Mouse (Mus musculus) ES-E14 (cell line): ENCODE data around the gene Cdc16. TPM values are rescaled to one million over a fixed set of nuclear protein-coding genes. Genes with fewer than 3 reads are reported as not detected.

ENCODE experiments used
- DNase-seq: peaks from one replicate; pipeline ENCODE4 v3.0.0-alpha.2; 2013; ENCODE audit warnings: low read depth, low spot score
- H3K27ac ChIP-seq: 2 replicates; pipeline ENCODE4 v1.5.1; 2012; ENCODE audit warnings: low read depth, mild to moderate bottlenecking, low read length, moderate library complexity, mixed read lengths; ENCODE audit not compliant: poor library complexity, insufficient read depth, severe bottlenecking
- H3K36me3 ChIP-seq: 2 replicates; pipeline ENCODE4 v1.6.1; 2012; ENCODE audit warnings: mild to moderate bottlenecking, low read length, moderate library complexity, mixed read lengths; ENCODE audit not compliant: control insufficient read depth, poor library complexity, insufficient read depth, severe bottlenecking
- H3K4me1 ChIP-seq, 2 experiments: fragments of 150-350 bp in 1 of 2; sonication (generic) in 1 of 2; 2 replicates each; pipeline ENCODE4 v1.6.1; 2012; ENCODE audit warnings: low read length in 2 of 2, mild to moderate bottlenecking in 1 of 2, mixed read lengths in 1 of 2; ENCODE audit not compliant: control insufficient read depth in 2 of 2, insufficient read depth in 2 of 2, poor library complexity in 1 of 2
- H3K4me3 ChIP-seq, 2 experiments: fragments of 150-350 bp in 1 of 2; sonication (generic) in 1 of 2; 2 replicates each; pipeline ENCODE4 v1.5.1; 2012; ENCODE audit warnings: low read length in 2 of 2, low read depth in 1 of 2, mild to moderate bottlenecking in 1 of 2, mixed read lengths in 1 of 2; ENCODE audit not compliant: insufficient read depth in 1 of 2, poor library complexity in 1 of 2, severe bottlenecking in 1 of 2
- H3K9ac ChIP-seq: 2 replicates; pipeline ENCODE4 v1.6.1; 2012; ENCODE audit warnings: low read depth, mild to moderate bottlenecking, low read length, mixed read lengths; ENCODE audit not compliant: poor library complexity, insufficient read depth, severe bottlenecking
- H3K9me3 ChIP-seq: fragments of 150-350 bp; sonication (generic); 2 replicates; pipeline ENCODE4 v1.6.1; 2012; ENCODE audit warnings: low read depth, mild to moderate bottlenecking, low read length; ENCODE audit not compliant: control insufficient read depth, insufficient read depth
- CHD2 ChIP-seq: IDR thresholded peaks from 2 replicates; pipeline ENCODE4 v1.6.1; 2014; ENCODE audit warnings: mild to moderate bottlenecking, low read depth, low read length, inconsistent platforms
- HCFC1 ChIP-seq: IDR thresholded peaks from 2 replicates; pipeline ENCODE4 v1.6.1; 2012; ENCODE audit warnings: low read length, inconsistent platforms, borderline replicate concordance; ENCODE audit not compliant: insufficient read depth
- MAFK ChIP-seq: IDR thresholded peaks from 2 replicates; pipeline ENCODE4 v1.6.1; 2014; ENCODE audit warnings: mild to moderate bottlenecking, low read depth, low read length, inconsistent platforms; ENCODE audit not compliant: insufficient read depth
- ZC3H11A ChIP-seq: IDR thresholded peaks from 2 replicates; pipeline ENCODE4 v1.6.1; 2012; ENCODE audit warnings: low read depth, mild to moderate bottlenecking, inconsistent platforms, low read length, borderline replicate concordance
- ZNF384 ChIP-seq: IDR thresholded peaks from 2 replicates; pipeline ENCODE4 v1.6.1; 2012; ENCODE audit warnings: low read depth, low read length, inconsistent platforms
- in situ Hi-C, 2 experiments: fragments of 600-800 bp; cut with MboI; formaldehyde crosslinking; loops; one replicate each; pipeline ENCODE4 v1.15.1; 2025; ENCODE audit warnings: low sequenced_read_pairs in 2 of 2, inconsistent platforms in 1 of 2; ENCODE audit not compliant: unreplicated experiment in 2 of 2
- total RNA-seq: library from RNA; depleted of rRNA; stranded (reverse); fragments of 300-350 nt; gene quantifications from 2 replicates; pipeline ENCODE4 v1.2.3, GENCODE M21; 2012; rRNA removed

The Cdc16 gene
- total RNA-seq, 1 experiment = 63.6 TPM

- no peak for DNase-seq
- H3K4me3 ChIP-seq = no peak overlapping the region
- H3K36me3 ChIP-seq = no peaks in the 10 kb centered on the region
- TF ChIP-seq ZNF384 (no peak), CHD2 (no peak), HCFC1 (no peak), ZC3H11A (no peak), MAFK (no peak)
- no peaks in the 10 kb centered on the region for H3K9me3 ChIP-seq
- H3K27ac ChIP-seq = no peak overlapping the region
- in situ Hi-C loops = no loop called here
- H3K9ac ChIP-seq = no peak overlapping the region
- H3K4me1 ChIP-seq = no peaks in the 10 kb centered on the region
Measured at GRCm38 (mm10) chr8:13828598-13829172, 71.2 kb downstream of the Cdc16 start.

Other genes starting within 250 kb of the Cdc16 start
- gene 1700029H14Rik, start 195.2 kb upstream of the Cdc16 start, total RNA-seq = 0.26 TPM in 1 of 2 replicates, not detected in the other
- 7.6 and 14.4 TPM in 2 replicates for gene Rasa3, start 80.1 kb upstream of the Cdc16 start, total RNA-seq
- 0.21 TPM in 1 of 2 replicates, not detected in the other for gene Cfap97d2, start 51.8 kb upstream of the Cdc16 start, total RNA-seq
- gene Upf3a, start 27.9 kb downstream of the Cdc16 start, total RNA-seq = 27.6 and 34.2 TPM in 2 replicates
- gene AF366264, start 80.7 kb downstream of the Cdc16 start, total RNA-seq = not detected in 2 replicates
- 20.0 and 26.3 TPM in 2 replicates for gene Champ1, start 112.0 kb downstream of the Cdc16 start, total RNA-seq
- gene Coprs, start 132.6 kb downstream of the Cdc16 start, total RNA-seq = 57.1 and 59.5 TPM in 2 replicates